Mouse (Mus musculus): Measurements from ENCODE around the gene Ptger4. TPM values are rescaled to one million over a fixed set of nuclear protein-coding genes. Genes with fewer than 3 reads are reported as not detected.
A peak's percentile ranks its signal among the peaks of the same experiment; 100 is the strongest.

Ptger4 gene
- polyA plus RNA-seq, 1 experiment from 2014 or later: 2.4 TPM

- peaks cover 15% of the 10 kb centered on the region; the same call in 1 of the 2 replicates for H3K36me3 ChIP-seq
- no peak overlapping the region for H3K9ac ChIP-seq
- no peak overlapping the region for H3K4me2 ChIP-seq (replicated peaks)
- H3K27me3 ChIP-seq: no peaks in the 10 kb centered on the region
- no peak for ATAC-seq (ENCODE audit: low FRiP score)
- H3K4me3 ChIP-seq: no peak overlapping the region
- H3K9me3 ChIP-seq (replicated peaks): no peaks in the 10 kb centered on the region
- H3K27ac ChIP-seq: no peak overlapping the region
- H3K4me1 ChIP-seq: peaks cover 21% of the 10 kb centered on the region
- WGBS: 62% methylated on average over 4 of the region's 4 CpGs
Observed at GRCm38 (mm10) chr15:5187116-5187515, 56.9 kb downstream of the Ptger4 start.

- peak overlapping the region; percentile 82 for H3K4me2 ChIP-seq (replicated peaks)
- 45% methylated on average over 10 of the region's 10 CpGs for WGBS
- H3K27me3 ChIP-seq: no peaks in the 10 kb centered on the region
- ATAC-seq (ENCODE audit: low FRiP score): peak; percentile 9; the same call in 1 of the 2 replicates
- peak overlapping the region; percentile 96 for H3K4me3 ChIP-seq
- H3K27ac ChIP-seq: no peak overlapping the region; the same call in 1 of the 2 replicates
- H3K9ac ChIP-seq: peak overlapping the region; percentile 83
- H3K36me3 ChIP-seq: peaks cover 12% of the 10 kb centered on the region; the same call in 1 of the 2 replicates
- no peaks in the 10 kb centered on the region for H3K9me3 ChIP-seq (replicated peaks)
- H3K4me1 ChIP-seq: peaks cover 21% of the 10 kb centered on the region
Observed at GRCm38 (mm10) chr15:5186293-5186675, 57.7 kb downstream of the Ptger4 start.

GRCm38 (mm10) chr15:5185366-5186292 lies 58.4 kb downstream of the Ptger4 start, which contains the start of gene Ttc33:
TSS of gene Ttc33 (plus strand) at chr15:5185525.
- Histone ChIP-seq H3K9ac (peak within 1 kb of the TSS; percentile 83), H3K4me2 (replicated peaks) (peak within 1 kb of the TSS; percentile 82), H3K27me3 (no peaks in the 10 kb centered on the region), H3K27ac (peak within 1 kb of the TSS; percentile 92), H3K9me3 (replicated peaks) (no peaks in the 10 kb centered on the region), H3K4me1 (peaks cover 21% of the 10 kb centered on the region), H3K4me3 (peak within 1 kb of the TSS; percentile 96), H3K36me3 (peaks cover 11% of the 10 kb centered on the region; the same call in 1 of the 2 replicates)
- peak; percentile 91 for ATAC-seq (ENCODE audit: low FRiP score)
- under 1% methylated on average over 54 of the region's 55 CpGs for WGBS

- 47% methylated on average over 11 of the region's 11 CpGs for WGBS
- peak overlapping the region; percentile 92 for H3K27ac ChIP-seq
- no peaks in the 10 kb centered on the region for H3K27me3 ChIP-seq
- peaks cover 21% of the 10 kb centered on the region for H3K4me1 ChIP-seq
- peak overlapping the region; percentile 82 for H3K4me2 ChIP-seq (replicated peaks)
- ATAC-seq (ENCODE audit: low FRiP score): peak; percentile 57
- H3K36me3 ChIP-seq: 0 out of 2 replicates have a peak, but pooled peaks cover 3% of the 10 kb centered on the region
- peak overlapping the region; percentile 83 for H3K9ac ChIP-seq
- no peaks in the 10 kb centered on the region for H3K9me3 ChIP-seq (replicated peaks)
- peak overlapping the region; percentile 96 for H3K4me3 ChIP-seq
Observed at GRCm38 (mm10) chr15:5184668-5185330, 59.2 kb downstream of the Ptger4 start.

- H3K4me2 ChIP-seq (replicated peaks): no peak overlapping the region
- no peaks in the 10 kb centered on the region for H3K4me1 ChIP-seq
- peaks cover 54% of the 10 kb centered on the region for H3K36me3 ChIP-seq
- H3K27me3 ChIP-seq: no peaks in the 10 kb centered on the region
- WGBS: 91% methylated on average over 12 of the region's 12 CpGs
- no peak overlapping the region for H3K4me3 ChIP-seq
- no peak overlapping the region for H3K9ac ChIP-seq
- H3K9me3 ChIP-seq (replicated peaks): no peaks in the 10 kb centered on the region
- no peak for ATAC-seq (ENCODE audit: low FRiP score)
- H3K27ac ChIP-seq: no peak overlapping the region
Observed at GRCm38 (mm10) chr15:5173217-5173820, 70.7 kb downstream of the Ptger4 start.

- 89% methylated on average over 12 of the region's 12 CpGs for WGBS
- Histone ChIP-seq H3K4me3 (no peak overlapping the region), H3K27ac (no peak overlapping the region), H3K4me2 (replicated peaks) (no peak overlapping the region), H3K36me3 (peaks cover 40% of the 10 kb centered on the region), H3K27me3 (no peaks in the 10 kb centered on the region), H3K9me3 (replicated peaks) (no peaks in the 10 kb centered on the region), H3K9ac (no peak overlapping the region), H3K4me1 (no peaks in the 10 kb centered on the region)
- no peak for ATAC-seq (ENCODE audit: low FRiP score)
Observed at GRCm38 (mm10) chr15:5165121-5165773, 78.7 kb downstream of the Ptger4 start.

- H3K27ac ChIP-seq: no peak overlapping the region
- no peak overlapping the region for H3K9ac ChIP-seq
- H3K27me3 ChIP-seq: no peaks in the 10 kb centered on the region
- WGBS: 71% methylated on average over 6 of the region's 6 CpGs
- no peak for ATAC-seq (ENCODE audit: low FRiP score)
- H3K4me2 ChIP-seq (replicated peaks): no peak overlapping the region
- H3K4me1 ChIP-seq: peaks cover 3% of the 10 kb centered on the region; the same call in 1 of the 2 replicates
- no peak overlapping the region for H3K4me3 ChIP-seq
- H3K9me3 ChIP-seq (replicated peaks): no peaks in the 10 kb centered on the region
- peaks cover 7% of the 10 kb centered on the region for H3K36me3 ChIP-seq
Observed at GRCm38 (mm10) chr15:5158827-5159226, 85.2 kb downstream of the Ptger4 start.

GRCm38 (mm10) chr15:5157386-5157785 lies 86.6 kb downstream of the Ptger4 start:
- Histone ChIP-seq H3K4me2 (replicated peaks) (no peak overlapping the region), H3K4me1 (peaks cover 3% of the 10 kb centered on the region; the same call in 1 of the 2 replicates), H3K27ac (no peak overlapping the region), H3K36me3 (no peaks in the 10 kb centered on the region), H3K9ac (no peak overlapping the region), H3K27me3 (no peaks in the 10 kb centered on the region), H3K4me3 (no peak overlapping the region), H3K9me3 (replicated peaks) (no peaks in the 10 kb centered on the region)
- ATAC-seq (ENCODE audit: low FRiP score): no peak
- 81% methylated on average over 1 of the region's 1 CpGs for WGBS

Other genes with a start within 250 kb of the Ptger4 start
- not detected in 2 replicates for gene C7, start 180.4 kb downstream of the Ptger4 start, polyA plus RNA-seq (2016; fragmentation: Nextera tagmentation; extraction: Ambion mirVana)
- 1.2 and 2.2 TPM in 2 replicates for gene Card6, start 135.6 kb downstream of the Ptger4 start, polyA plus RNA-seq (2016; fragmentation: Nextera tagmentation; extraction: Ambion mirVana)
- 384 and 473 TPM in 2 replicates for gene Rpl37, start 127.5 kb downstream of the Ptger4 start, polyA plus RNA-seq (2016; fragmentation: Nextera tagmentation; extraction: Ambion mirVana)
- gene Prkaa1, start 100.3 kb downstream of the Ptger4 start, polyA plus RNA-seq (2016; fragmentation: Nextera tagmentation; extraction: Ambion mirVana): 17.0 and 18.1 TPM in 2 replicates
- 45.8 and 48.0 TPM in 2 replicates for gene Ttc33, start 58.7 kb downstream of the Ptger4 start, polyA plus RNA-seq (2016; fragmentation: Nextera tagmentation; extraction: Ambion mirVana)

All from hindbrain, embryonic 12.5 days (tissue).